Mouse (Mus musculus) midbrain, embryonic 11.5 days (tissue): ENCODE data around the gene Eif4e. TPM values are rescaled to one million over a fixed set of nuclear protein-coding genes. Genes with fewer than 3 reads are reported as not detected.

Experiments used
- ATAC-seq: fragments of 200-750 bp; cut with Nextera tagmentation; 2 replicates; pipeline ENCODE4 v1.8.0; 2017; ENCODE audit warnings: moderate TSS enrichment, moderate library complexity; ENCODE audit not compliant: low FRiP score
- DNase-seq: peaks from one replicate; pipeline ENCODE4 v3.0.0; 2015; ENCODE audit warnings: low spot score; ENCODE audit errors: missing footprints
- H3K27ac ChIP-seq: fragments of 300-500 bp; sonication (generic); 2 replicates; pipeline ENCODE4 v1.5.1; 2014; ENCODE audit warnings: low read depth, low read length
- H3K27me3 ChIP-seq: fragments of 300-500 bp; sonication (generic); 2 replicates; pipeline ENCODE4 v1.6.1; 2014; ENCODE audit warnings: mild to moderate bottlenecking, low read length, moderate library complexity, mixed read lengths; ENCODE audit not compliant: control insufficient read depth, insufficient read depth
- H3K36me3 ChIP-seq: fragments of 300-500 bp; sonication (generic); 2 replicates; pipeline ENCODE4 v1.6.1; 2014; ENCODE audit warnings: mild to moderate bottlenecking, low read length, moderate library complexity, mixed read lengths; ENCODE audit not compliant: control insufficient read depth, insufficient read depth
- H3K4me1 ChIP-seq: fragments of 300-500 bp; sonication (generic); 2 replicates; pipeline ENCODE4 v1.6.1; 2014; ENCODE audit warnings: low read length; ENCODE audit not compliant: control insufficient read depth, insufficient read depth
- H3K4me2 ChIP-seq: fragments of 300-500 bp; sonication (generic); 2 replicates; pipeline ENCODE4 v1.6.1; 2014; ENCODE audit warnings: mild to moderate bottlenecking, moderate library complexity
- H3K4me3 ChIP-seq: fragments of 300-500 bp; sonication (generic); 2 replicates; pipeline ENCODE4 v1.5.1; 2014; ENCODE audit warnings: low read depth, low read length
- H3K9ac ChIP-seq: fragments of 300-500 bp; sonication (generic); 2 replicates; pipeline ENCODE4 v1.6.1; 2014; ENCODE audit warnings: low read length
- H3K9me3 ChIP-seq: fragments of 300-500 bp; sonication (generic); 2 replicates; pipeline ENCODE4 v1.6.1; 2016; ENCODE audit warnings: low read length; ENCODE audit not compliant: control insufficient read depth
- WGBS: fragments of 180-500 bp; shearing (Covaris S2); extraction: QIAGEN DNeasy Blood & Tissue Kit; methylation state at CpG from one replicate; pipeline ENCODE4 v1.1.7; 2014; 5-methylcytosine and 5-hydroxymethylcytosine counted together
- polyA plus RNA-seq: library from polyadenylated mRNA; unstranded; fragments of >200 nt; fragmentation: Nextera tagmentation; extraction: Ambion mirVana; gene quantifications from 2 replicates; pipeline ENCODE4 v1.2.1, GENCODE M21; 2014

Eif4e gene
- polyA plus RNA-seq, 1 experiment from 2014 or later = 516 TPM

- Histone ChIP-seq H3K9me3 (no peaks in the 10 kb centered on the region), H3K9ac (no peak overlapping the region), H3K36me3 (no peaks in the 10 kb centered on the region), H3K4me1 (peaks cover 15% of the 10 kb centered on the region), H3K27me3 (no peaks in the 10 kb centered on the region), H3K27ac (no peak overlapping the region), H3K4me3 (no peak overlapping the region), H3K4me2 (peak overlapping the region; percentile 22; the same call in 1 of the 2 replicates)
- no peak for ATAC-seq
- WGBS = 41% methylated on average over 12 of the region's 12 CpGs
- DNase-seq = peak; percentile 88
Observed at GRCm38 (mm10) chr3:138513243-138513642, 12.7 kb upstream of the Eif4e start.

GRCm38 (mm10) chr3:138514749-138515148 lies 11.2 kb upstream of the Eif4e start:
- H3K4me3 ChIP-seq = no peak overlapping the region
- H3K9me3 ChIP-seq = no peaks in the 10 kb centered on the region
- no peak overlapping the region for H3K27ac ChIP-seq
- H3K4me1 ChIP-seq = peaks cover 15% of the 10 kb centered on the region
- no peak for ATAC-seq
- WGBS = 32% methylated on average over 3 of the region's 3 CpGs
- no peak overlapping the region for H3K4me2 ChIP-seq
- no peak for DNase-seq
- no peak overlapping the region for H3K9ac ChIP-seq
- H3K36me3 ChIP-seq = no peaks in the 10 kb centered on the region
- H3K27me3 ChIP-seq = no peaks in the 10 kb centered on the region

- Histone ChIP-seq H3K9me3 (no peaks in the 10 kb centered on the region), H3K27me3 (no peaks in the 10 kb centered on the region), H3K4me3 (no peak overlapping the region), H3K4me1 (peaks cover 15% of the 10 kb centered on the region), H3K9ac (no peak overlapping the region), H3K4me2 (peak overlapping the region; percentile 8; the same call in 1 of the 2 replicates), H3K27ac (peak overlapping the region; percentile 52; the same call in 1 of the 2 replicates), H3K36me3 (no peaks in the 10 kb centered on the region)
- ATAC-seq (peak; percentile 91), DNase-seq (peak; percentile 91)
- WGBS = 20% methylated on average over 10 of the region's 10 CpGs
Observed at GRCm38 (mm10) chr3:138515656-138516370, 10.2 kb upstream of the Eif4e start.

- no peak overlapping the region for H3K9ac ChIP-seq
Observed at GRCm38 (mm10) chr3:138517881-138518280, 8.1 kb upstream of the Eif4e start.

GRCm38 (mm10) chr3:138519218-138519617 lies 6.8 kb upstream of the Eif4e start:
- no peak for ATAC-seq
- 86% methylated on average over 6 of the region's 6 CpGs for WGBS

More at GRCm38 (mm10) chr3:138517881-138518280, 8.1 kb upstream of the Eif4e start:
- Histone ChIP-seq H3K4me2 (no peak overlapping the region), H3K4me3 (no peak overlapping the region), H3K27me3 (no peaks in the 10 kb centered on the region), H3K4me1 (peaks cover 15% of the 10 kb centered on the region), H3K27ac (no peak overlapping the region), H3K9me3 (no peaks in the 10 kb centered on the region), H3K36me3 (no peaks in the 10 kb centered on the region)
- 75% methylated on average over 3 of the region's 3 CpGs for WGBS
- no peak for ATAC-seq
- DNase-seq = no peak

GRCm38 (mm10) chr3:138523956-138524355 lies 2.0 kb upstream of the Eif4e start:
- Histone ChIP-seq H3K36me3 (no peaks in the 10 kb centered on the region), H3K4me3 (no peak overlapping the region), H3K9me3 (no peaks in the 10 kb centered on the region), H3K27me3 (no peaks in the 10 kb centered on the region; the same call in 1 of the 2 replicates), H3K4me1 (peaks cover 6% of the 10 kb centered on the region), H3K27ac (no peak overlapping the region), H3K9ac (no peak overlapping the region), H3K4me2 (no peak overlapping the region)
- 94% methylated on average over 4 of the region's 4 CpGs for WGBS
- DNase-seq = no peak
- no peak for ATAC-seq

More at GRCm38 (mm10) chr3:138519218-138519617, 6.8 kb upstream of the Eif4e start:
- no peaks in the 10 kb centered on the region for H3K27me3 ChIP-seq
- no peak for DNase-seq
- peaks cover 12% of the 10 kb centered on the region for H3K4me1 ChIP-seq
- no peak overlapping the region for H3K4me2 ChIP-seq
- no peaks in the 10 kb centered on the region for H3K36me3 ChIP-seq
- no peak overlapping the region for H3K9ac ChIP-seq
- no peaks in the 10 kb centered on the region for H3K9me3 ChIP-seq
- no peak overlapping the region for H3K27ac ChIP-seq
- H3K4me3 ChIP-seq = no peak overlapping the region

- no peak overlapping the region for H3K4me2 ChIP-seq
- H3K27ac ChIP-seq = no peak overlapping the region
- H3K36me3 ChIP-seq = no peaks in the 10 kb centered on the region
- no peak overlapping the region for H3K9ac ChIP-seq
- peaks cover 11% of the 10 kb centered on the region for H3K4me1 ChIP-seq
- H3K27me3 ChIP-seq = no peaks in the 10 kb centered on the region; the same call in 1 of the 2 replicates
- no peaks in the 10 kb centered on the region for H3K9me3 ChIP-seq
- ATAC-seq (no peak), DNase-seq (no peak)
- H3K4me3 ChIP-seq = no peak overlapping the region
- WGBS = 47% methylated on average over 8 of the region's 8 CpGs
Observed at GRCm38 (mm10) chr3:138525494-138525893, 485 bp upstream of the Eif4e start.

GRCm38 (mm10) chr3:138526916-138527666 lies 1.1 kb downstream of the Eif4e start:
- H3K27me3 ChIP-seq = no peaks in the 10 kb centered on the region; the same call in 1 of the 2 replicates
- H3K4me2 ChIP-seq = peak overlapping the region; percentile 91
- peak overlapping the region; percentile 98 for H3K9ac ChIP-seq
- peak overlapping the region; percentile 95 for H3K4me3 ChIP-seq
- H3K9me3 ChIP-seq = no peaks in the 10 kb centered on the region
- WGBS = under 1% methylated on average over 55 of the region's 85 CpGs
- H3K27ac ChIP-seq = peak overlapping the region; percentile 93
- ATAC-seq (peak; percentile 92), DNase-seq (peak; percentile 98)
- H3K4me1 ChIP-seq = peaks cover 19% of the 10 kb centered on the region
- no peaks in the 10 kb centered on the region for H3K36me3 ChIP-seq
